Mouse (Mus musculus) left cerebral cortex, postnatal 36 days (tissue): Measurements from ENCODE around the gene Slc16a11. TPM values are rescaled to one million over a fixed set of nuclear protein-coding genes. Genes with fewer than 3 reads are reported as not detected.

ENCODE experiments used
- DNase-seq, 2 experiments: peaks; one replicate each; pipeline ENCODE4 v3.0.0; 2021 to 2022; ENCODE audit warnings: low spot score in 2 of 2, mixed read lengths in 1 of 2
- intact Hi-C: fragments of 180-260 bp; cut with DNase I; formaldehyde crosslinking; loops from one replicate; pipeline ENCODE4 v1.15.1; 2025
- total RNA-seq, 2 experiments: library from RNA; stranded (reverse); gene quantifications; 2 replicates each; pipeline ENCODE4 v1.2.3; 2021

The Slc16a11 gene
- total RNA-seq, 2 experiments from 2014 or later: 30.7 to 38.2 TPM

DNA sequence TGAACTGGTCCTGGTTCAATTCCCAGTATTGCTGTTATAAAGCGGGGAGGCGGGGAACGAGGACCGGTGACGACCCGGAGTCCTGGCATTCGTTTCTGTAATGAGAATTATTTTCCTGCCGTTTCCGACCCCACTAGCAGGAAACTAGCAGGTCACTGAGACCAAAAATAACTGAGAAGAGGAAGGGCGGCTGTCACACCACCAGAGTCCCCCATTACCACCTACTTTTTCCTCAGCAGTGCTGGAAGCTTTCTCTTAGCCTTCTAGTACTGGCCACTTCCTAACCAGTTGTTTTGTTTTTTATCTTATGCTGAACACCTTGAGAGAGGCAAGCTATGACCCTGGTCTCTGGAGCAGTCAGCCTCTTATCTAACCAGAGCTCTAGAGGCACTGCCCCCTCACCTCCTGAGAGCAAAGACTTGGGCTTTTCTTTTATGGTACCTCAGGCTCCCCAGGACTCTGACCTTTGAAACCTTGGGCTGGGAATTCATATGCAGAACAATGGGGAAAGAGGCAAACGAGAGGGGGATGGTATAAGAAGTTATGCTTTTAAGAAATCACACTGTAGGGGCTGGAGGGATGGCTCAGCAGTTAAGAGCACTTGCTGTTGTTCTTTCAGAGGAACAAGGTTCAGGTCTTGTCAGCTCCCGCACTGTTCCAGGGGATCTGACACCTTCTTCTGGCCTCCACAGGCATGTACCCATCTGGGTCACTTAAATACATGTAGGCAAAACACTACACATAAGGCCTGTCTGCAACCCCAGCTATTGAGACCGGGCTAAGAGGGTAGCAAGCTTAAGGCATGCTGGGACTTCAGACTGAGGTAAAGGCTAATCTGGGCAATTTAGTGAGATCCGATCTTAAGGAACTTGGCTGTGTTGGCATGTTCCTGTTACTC is 9.3 kb downstream of the Slc16a11 start:
- DNase-seq: no peak
- intact Hi-C loops: no loop called here

DNA sequence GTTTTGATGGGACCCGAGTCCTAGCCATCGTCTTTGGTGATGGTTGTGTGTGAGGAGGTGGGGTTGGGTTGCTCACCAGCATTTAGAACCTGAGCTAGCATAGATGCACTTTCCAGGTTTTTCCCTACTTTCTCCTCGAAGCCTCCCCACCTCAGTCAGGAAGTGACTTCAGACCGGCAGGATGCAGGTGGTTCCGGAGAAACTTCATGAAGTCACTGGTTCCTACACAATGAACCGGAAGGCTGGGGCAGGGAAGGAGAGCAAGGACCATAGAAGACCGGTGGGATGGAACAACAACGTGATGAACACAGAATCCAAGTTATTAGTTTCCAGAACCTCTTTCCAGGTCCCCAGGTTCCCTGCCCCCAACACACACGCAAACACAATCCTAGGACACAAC is 11.2 kb downstream of the Slc16a11 start:
- intact Hi-C loops: no loop called here
- no peak for DNase-seq

- DNase-seq: peak in 1 of 2 experiments; percentile 5
- intact Hi-C loops: no loop called here
Measured at GRCm38 (mm10) chr11:70225798-70226601, 13.4 kb downstream of the Slc16a11 start.

GRCm38 (mm10) chr11:70226602-70226890 is 14.0 kb downstream of the Slc16a11 start:
- peak in 1 of 2 experiments; percentile 6 for DNase-seq
- intact Hi-C loops: no loop called here

- peak; percentile 40 to 58 for DNase-seq
- intact Hi-C loops: no loop called here
Measured at GRCm38 (mm10) chr11:70227126-70227525, 14.6 kb downstream of the Slc16a11 start.

- intact Hi-C loops: no loop called here
- no peak for DNase-seq
Measured at GRCm38 (mm10) chr11:70227661-70228245, 15.2 kb downstream of the Slc16a11 start.

GRCm38 (mm10) chr11:70228828-70229227 is 16.3 kb downstream of the Slc16a11 start:
- peak; percentile 72 to 79 for DNase-seq
- intact Hi-C loops: no loop called here

DNA sequence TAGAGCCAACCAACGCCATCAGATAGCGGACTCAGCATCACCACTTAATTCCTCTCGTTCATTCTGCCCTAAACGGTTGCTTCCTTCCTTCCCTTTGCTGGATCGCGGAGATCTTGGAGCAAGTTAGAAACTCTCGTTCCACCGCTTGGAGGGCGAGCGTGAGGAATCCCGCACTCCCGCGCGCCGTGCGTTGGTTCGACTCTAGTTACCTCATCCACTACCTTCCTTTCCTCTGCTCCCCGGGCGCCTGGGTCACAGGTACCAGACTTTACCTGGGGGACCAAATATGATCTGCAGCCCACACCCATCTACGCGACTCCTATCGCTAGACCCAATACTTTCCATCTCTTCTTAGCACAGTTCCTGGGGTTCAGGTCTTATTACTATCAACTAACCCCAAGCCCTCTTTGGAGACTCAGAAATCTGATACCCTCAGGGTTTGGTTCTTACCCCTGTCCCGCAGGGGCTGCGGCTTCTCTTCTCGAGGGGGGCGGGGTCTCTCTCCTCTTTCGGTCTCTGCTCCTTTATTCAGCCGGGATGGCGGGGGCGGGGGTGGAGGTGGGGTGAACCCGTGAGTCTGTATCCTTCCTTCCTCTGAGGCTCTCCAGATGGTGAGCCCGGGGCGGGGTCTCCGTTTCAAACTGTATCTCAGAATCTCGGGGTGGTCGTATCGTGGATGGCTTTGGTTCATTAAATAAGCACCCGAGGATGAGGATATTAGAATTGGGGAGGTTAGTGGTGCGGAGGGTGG is 16.9 kb downstream of the Slc16a11 start, which contains the start of gene Bcl6b:
Gene Bcl6b (minus strand): TSS at position 539 of the 751 bp plus-strand sequence.
- DNase-seq: no peak
- intact Hi-C loops: no loop called here

DNA sequence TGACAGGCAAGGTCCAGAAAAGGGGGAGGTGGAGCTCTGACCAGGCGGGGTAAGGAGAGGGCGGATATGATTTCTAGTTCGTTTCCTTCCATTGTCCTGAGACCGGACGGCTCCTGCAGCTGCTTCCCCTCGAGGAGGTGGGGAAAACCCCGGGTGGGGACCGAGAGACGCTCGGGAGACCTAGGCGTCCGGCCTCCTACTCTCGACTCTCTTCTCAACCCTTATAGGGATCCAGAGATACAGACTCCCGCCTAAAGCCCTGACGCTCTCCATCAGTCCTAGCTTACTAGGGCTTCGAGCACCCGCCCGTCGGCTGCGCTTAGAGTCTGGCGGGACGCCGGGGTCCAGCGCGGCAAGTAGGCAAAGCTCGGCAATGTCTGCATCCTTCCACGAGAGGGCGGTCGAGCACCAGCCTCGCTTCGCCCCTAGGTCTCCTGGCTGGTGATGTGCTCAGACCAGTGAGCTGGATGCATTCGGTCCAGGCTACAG is 17.7 kb downstream of the Slc16a11 start:
- intact Hi-C loops: no loop called here
- DNase-seq: peak; percentile 74 to 82

- DNase-seq: peak; percentile 64 to 68
- intact Hi-C loops: no loop called here
Measured at GRCm38 (mm10) chr11:70232546-70232945, 20.0 kb downstream of the Slc16a11 start.

DNA sequence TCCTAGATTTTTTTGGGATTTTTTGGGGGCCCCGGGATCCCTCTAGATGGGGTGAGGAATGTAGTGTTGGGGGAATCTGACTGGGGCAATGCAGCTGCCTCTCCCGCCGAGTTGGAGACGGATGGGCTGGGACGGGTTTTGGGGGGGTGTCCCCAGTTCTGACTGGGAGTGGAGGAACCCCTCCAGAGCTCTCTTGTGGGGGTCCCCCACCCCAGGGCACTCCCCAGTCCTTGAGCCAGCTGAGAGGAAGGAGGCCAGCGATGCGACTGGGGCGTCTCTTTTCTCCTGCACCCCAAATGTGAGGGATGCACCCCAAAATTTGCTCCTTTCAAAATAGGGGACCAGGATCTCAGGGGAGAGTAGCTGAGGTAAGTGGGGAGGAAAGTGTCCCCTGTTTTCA is 20.5 kb downstream of the Slc16a11 start:
- intact Hi-C loops: no loop called here
- no peak for DNase-seq

GRCm38 (mm10) chr11:70234037-70234436 is 21.5 kb downstream of the Slc16a11 start:
- intact Hi-C loops: no loop called here

GRCm38 (mm10) chr11:70234497-70234896 is 21.9 kb downstream of the Slc16a11 start:
- no peak for DNase-seq
- intact Hi-C loops: no loop called here

More at GRCm38 (mm10) chr11:70234037-70234436, 21.5 kb downstream of the Slc16a11 start:
- no peak for DNase-seq

DNA sequence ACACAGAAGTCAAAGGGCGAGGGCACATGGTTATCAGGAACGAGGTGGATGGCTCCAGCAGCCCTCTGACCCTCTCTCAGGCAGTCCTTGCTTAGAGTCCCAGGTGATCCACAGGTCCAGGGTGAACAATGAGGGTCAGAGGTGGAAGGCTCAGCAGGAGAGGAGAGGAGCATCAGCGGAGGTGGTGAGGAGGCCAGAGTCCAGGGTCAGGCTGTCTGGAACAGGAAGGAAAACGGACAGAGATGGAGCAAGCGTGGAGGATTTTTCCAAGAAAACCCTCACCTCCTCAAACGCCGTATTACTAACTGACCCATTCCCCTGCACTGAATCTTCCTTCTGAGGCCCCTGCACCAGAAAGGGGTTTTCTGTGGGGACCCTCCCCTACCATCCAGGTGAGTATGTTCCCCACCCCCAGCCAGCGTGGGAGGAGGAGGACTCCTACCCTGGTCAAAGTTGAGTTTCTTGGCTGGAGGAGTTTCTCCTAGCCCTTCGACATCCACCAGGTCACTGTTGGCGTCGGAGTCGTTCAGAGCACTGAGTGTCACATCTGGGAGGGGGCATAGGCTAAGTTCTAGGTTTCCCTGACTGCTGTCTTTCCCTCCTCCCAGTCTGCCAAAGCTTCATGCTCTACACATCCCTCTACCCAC is 22.8 kb downstream of the Slc16a11 start:
- no peak for DNase-seq
- intact Hi-C loops: no loop called here

DNA sequence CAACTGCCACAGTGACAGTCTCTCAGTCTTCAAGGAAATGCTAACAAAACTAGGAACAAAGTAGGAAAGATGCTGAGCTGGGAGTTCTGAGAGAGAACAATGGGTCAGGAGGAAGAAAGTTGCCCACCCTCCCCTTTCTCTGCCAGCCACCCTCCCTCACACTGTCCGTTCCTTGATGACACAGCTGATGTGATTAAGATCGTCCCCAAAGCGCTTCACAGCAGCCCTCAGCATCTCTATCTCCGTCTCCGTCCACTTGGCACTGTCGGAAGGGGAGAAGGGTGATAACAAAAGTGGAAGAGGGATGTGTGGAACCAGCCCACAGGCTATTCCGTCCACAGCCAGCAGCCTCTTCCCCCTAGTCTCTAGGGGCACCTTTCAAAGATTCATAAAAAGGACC is 24.2 kb downstream of the Slc16a11 start:
- intact Hi-C loops: no loop called here

GRCm38 (mm10) chr11:70237457-70238167 is 25.1 kb downstream of the Slc16a11 start, which contains the start of gene 0610010K14Rik:
Gene 0610010K14Rik (minus strand): TSS chr11:70237914.
- intact Hi-C loops: no loop called here
- DNase-seq: peak; percentile 98 to 99

More for the DNA sequence above, 24.2 kb downstream of the Slc16a11 start:
- no peak for DNase-seq

GRCm38 (mm10) chr11:70238591-70239440 is 26.3 kb downstream of the Slc16a11 start:
- peak in 1 of 2 experiments; percentile 9 for DNase-seq

More at GRCm38 (mm10) chr11:70238591-70239440, 26.3 kb downstream of the Slc16a11 start:
- intact Hi-C loops: no loop called here
